Mouse (Mus musculus) left cerebral cortex, adult 11 months (tissue): ENCODE measurements around the gene Zfp853.
A peak's percentile ranks its signal among the peaks of the same experiment; 100 is the strongest.

ENCODE experiments used
- DNase-seq: peaks from one replicate; pipeline ENCODE4 v3.0.0; 2022; ENCODE audit warnings: low spot score

Gene Zfp853

DNA sequence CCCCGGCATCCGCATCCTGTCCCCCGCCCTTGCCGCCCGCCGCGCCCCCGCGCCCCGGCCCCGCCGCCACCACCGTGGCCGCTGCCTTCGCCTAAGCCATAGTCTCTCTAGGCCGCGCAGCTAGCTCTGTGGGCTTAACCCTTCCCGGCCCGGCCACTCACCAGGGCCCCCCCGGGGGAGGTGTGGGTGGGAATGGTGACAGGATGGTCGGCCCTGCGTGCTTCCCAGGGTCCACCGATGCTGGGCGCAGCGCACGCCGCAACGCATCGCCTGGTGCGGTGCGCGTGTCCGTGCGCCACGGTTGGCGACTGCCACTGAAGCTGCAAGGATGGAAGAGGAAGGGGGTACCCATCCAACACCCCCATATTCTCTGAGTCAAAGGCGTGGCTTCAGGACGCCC is at the start of gene Zfp853:
Gene Zfp853 (minus strand): TSS at position 220 of the 400 bp plus-strand sequence.
- no peak for DNase-seq

DNA sequence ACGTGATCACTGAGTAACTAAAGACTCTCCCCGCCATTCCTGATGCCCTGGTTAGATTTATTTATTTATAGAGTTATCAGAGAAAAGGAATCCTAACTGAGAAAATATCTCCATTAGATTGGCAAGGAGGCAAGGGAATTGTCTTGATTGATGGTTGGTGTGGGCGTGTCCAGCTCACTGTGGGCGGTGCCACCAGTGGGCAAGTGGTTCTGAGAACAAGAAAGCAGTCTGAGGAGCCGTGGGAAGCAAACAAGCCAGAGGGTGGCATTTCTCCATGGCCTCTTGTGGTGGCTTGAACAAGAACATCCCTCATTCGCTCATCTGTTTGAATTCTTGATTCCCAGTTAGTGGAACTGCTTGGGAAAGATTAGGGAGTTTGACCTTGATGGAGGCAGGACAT is 46.2 kb upstream of the Zfp853 start:
- DNase-seq = no peak

DNA sequence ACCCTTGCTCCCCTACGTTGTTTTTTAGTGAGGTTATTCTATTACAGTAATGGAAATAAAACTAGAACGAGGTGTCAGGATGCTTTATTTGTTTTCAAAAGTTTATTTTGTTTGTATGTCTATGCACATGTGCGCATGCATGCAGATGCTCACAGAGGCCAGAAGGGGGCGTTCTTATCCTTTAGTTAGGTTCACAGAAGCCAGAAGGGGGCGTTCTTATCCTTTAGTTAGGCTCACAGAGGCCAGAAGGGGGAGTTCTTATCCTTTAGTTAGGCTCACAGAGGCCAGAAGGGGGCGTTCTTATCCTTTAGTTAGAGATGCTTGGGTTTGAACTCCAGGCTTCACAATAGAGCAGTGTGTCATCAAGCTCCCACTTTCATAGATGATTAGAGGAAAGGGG is 43.1 kb upstream of the Zfp853 start:
- DNase-seq = no peak

DNA sequence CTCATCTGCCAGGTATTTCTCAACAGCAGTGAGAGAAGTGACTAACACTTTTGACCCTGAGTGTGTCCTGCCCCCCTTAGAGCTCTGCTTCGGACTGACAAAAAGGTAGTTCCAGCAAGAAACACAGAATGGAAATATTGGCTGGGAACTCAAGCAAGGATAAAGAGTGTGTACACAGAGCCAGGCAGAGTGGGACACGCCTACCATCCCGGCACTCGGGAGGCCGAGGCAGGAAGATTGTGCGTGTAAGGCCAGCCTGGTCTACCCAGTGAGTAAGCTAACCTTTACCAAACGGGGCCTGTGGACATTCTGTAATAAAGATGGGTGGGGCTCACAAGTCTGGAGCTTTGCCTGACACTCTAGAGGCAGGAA is 41.7 kb upstream of the Zfp853 start:
- DNase-seq = no peak

DNA sequence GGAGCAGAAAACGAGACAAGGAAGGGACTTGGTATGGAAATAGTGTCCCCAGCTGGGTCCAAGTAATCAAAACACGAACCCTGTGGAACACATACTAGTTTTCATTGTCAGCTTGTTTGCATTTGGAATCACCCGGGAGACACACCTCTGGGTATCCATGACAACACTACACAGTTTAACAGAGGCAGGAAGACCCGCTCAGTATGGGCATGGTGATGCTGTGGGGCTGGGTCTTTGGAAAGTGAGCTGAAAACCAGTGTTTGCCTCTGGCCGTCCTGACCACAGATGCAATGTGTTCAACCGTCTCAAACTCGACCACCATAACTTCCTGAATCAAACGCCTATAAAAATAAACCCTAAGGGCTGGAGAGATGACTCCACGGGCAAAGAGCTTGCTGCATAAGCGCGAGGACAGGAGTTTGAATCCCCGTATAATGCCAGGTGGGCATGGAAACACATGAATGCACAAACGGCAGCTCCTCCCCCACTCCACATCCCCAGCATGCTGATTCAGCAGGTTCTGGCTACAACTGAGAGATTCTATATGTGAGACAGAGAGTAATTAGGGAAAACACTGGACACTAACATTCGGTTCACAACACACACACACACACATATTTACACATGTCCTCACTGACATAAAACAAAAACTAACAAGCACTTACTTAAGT is 41.1 kb upstream of the Zfp853 start:
- DNase-seq = no peak

DNA sequence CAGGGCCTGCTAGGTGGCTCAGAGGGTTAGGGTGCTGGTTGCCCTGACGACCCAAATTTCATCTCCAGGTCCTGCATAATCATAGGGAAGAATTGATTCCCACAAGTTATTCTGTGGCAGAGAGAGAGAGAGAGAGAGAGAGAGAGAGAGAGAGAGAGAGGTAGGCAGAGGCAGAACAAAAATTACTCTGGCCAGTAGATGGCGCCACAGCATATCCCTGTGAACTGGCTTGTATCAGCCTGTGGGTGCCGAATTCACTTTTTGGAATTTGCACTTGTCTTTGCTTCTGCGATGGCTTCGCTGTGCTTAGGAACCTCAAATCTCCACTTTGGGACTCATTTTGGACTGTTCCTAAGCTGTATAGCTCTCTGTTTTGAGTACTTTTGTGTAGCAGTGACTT is 40.4 kb upstream of the Zfp853 start:
- DNase-seq = peak; percentile 77

DNA sequence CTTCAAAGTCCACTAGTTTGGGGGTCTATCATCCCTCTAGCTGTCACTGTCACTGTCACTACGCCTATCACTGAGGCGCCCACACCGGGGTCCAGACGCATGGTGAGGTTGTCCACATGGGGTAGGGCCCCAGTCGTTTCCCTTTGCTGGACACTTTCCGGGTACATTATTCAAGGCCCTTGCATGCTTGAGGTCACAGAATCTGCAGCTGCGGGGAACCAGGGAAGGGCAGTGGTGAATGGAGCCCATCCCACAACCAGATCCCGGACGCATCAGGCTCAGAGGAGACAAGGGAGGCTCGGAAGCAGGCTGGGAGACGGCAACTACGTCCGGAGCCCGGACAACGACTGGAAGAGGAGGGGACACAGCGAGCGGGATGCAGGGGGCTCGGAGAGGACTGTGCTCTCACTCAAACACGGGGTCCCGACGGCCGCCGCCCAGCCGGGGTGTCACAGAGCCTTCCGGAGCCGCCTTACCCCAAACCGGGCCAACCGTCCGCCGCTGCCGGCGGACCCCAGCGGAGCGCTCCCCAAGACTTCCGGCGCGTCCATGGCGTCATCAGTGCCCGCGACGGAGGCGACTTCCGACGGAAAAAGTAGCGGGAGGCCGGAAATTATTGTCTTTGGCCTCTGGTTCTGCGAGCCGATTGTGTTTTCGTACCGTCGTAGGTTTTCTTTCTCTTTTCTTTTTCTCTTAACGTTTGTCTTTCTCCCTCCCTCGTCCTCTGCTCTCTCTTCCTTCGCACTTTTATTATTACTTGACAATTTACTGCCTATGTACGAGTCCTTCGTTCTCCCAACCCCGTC is 35.5 kb upstream of the Zfp853 start, which contains the start of gene Zdhhc4:
Gene Zdhhc4 (minus strand): TSS at position 567 of the 806 bp plus-strand sequence.
- peak; percentile 74 for DNase-seq

DNA sequence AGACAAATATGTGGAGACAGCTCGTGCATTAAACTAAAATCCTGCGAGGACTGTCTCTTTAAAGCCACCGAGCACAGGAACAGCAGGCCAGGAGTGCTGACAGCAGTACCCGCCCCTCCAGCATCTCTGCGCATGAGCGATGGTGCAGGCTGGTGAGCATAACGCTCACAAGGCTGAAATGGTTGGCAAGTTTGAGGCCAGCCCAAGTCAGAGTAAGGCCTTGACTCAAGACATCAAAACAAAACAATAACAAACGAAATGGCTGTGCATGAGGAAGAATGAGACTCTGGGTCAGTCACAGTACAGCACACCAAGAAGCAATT is 23.8 kb upstream of the Zfp853 start:
- DNase-seq = no peak

DNA sequence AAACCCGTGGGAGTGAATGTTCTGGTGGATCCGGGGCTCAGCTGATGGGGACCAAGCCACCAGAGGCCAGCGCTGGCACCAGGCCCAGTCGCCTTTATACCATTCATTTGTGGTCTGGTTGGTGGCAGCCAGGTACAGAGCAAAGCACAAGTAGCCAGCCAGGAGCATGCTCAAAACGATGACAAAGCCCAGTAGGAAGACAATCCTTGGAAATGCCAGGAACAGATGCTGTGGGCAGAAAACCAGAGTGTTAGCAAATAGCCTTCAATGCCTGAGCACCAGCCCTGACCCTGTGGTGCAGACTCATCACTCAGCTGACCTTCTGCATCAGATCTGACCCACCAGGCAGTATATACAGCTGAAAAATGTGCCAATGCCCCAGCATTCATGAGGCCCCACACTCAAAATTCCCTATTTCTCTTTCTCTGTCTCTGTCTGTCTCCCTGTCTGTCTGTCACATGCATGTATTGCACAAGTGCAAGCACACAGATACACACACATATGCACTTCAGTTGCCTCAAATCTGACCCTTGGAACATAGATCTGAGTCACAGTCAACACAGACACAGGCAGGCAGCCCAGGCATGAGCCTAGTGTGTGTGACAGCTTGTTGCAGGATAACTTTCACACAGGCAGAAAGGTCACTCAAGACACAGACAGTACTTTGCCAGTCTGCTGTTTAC is 23.3 kb upstream of the Zfp853 start:
- DNase-seq = no peak

DNA sequence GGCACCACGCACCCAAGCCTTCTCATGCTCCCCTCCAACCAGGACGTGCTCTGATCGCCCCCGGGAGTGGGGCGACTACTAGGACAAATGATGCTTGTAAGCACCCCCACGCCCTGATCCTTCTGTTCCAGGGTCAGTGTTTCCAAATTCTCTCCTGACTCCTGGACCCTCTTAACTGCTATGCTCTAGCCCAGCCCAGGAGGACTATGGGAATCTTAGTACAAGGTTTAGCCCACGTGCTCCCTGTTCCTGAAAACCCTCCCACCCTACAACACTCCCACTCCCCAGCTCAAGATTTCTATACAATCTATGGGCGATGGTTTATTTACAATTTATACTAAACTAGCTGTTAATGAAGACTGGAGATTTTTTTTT is 22.1 kb upstream of the Zfp853 start:
- DNase-seq = no peak

DNA sequence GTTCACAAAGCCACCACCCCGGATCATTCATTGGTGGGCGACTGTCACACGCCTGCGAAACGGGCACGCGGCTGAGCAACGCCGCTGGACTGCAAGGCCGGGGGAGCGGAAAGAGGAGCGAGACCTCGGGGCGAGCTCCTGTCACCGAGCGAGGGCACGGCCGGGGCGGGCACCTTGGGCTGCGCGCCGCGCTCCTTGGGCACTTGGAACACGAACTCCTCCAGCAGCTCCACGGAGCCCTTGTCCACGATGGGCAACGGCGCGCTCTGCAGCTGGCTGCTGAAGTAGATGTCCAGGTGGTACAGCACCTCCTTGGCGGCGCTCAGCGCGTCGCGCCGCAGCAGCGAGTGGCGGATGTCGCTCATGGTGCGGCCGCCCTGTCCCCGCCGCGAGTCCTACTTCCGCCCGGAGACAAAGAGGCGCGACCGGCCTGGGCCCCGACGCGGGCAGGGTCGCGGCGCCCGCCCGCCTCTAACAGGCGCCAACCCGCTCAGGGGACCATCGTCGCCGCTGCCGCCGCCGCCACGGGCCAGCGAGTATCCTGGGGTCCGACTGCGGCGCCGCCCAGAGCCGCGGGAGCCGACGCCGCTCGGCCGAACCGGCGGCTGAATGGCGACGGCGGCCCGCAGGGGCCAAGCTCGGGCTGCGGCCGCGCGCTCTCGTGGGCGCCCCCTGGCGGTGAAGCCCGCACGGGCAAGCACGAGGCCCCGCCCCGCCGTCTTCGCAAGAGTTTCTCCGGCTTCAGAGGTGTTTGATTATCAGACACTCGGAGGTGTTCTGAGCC is 21.5 kb upstream of the Zfp853 start, which contains the start of gene E130309D02Rik:
Gene E130309D02Rik (minus strand): TSS at position 631 of the 784 bp plus-strand sequence.
- DNase-seq = peak; percentile 70

DNA sequence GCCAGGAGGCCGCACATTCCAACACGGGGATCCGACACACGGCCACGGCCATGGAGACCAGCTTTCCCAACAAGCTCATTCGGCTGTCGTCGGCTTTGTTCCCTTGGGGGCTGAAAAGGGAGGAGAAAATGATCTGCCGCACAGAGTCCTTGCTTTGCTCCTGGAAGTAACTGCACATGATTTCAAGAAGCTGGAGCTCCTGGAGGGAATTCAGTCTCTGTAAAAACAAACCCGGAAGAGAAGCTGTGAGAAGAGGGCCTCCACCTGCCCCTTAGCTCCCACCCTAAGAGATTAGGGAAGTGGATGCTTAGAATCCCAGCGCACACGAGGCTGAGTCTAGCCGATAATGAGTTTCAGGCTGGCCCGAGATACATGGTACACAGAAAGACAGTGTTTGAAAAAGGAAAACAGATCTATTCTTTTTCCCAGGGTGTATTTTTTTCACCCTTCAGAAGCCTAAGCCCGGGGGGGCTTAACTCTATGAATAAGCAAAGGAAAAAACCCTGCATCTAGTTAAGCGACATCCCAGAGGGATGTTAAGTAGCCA is 20.8 kb upstream of the Zfp853 start:
- no peak for DNase-seq

DNA sequence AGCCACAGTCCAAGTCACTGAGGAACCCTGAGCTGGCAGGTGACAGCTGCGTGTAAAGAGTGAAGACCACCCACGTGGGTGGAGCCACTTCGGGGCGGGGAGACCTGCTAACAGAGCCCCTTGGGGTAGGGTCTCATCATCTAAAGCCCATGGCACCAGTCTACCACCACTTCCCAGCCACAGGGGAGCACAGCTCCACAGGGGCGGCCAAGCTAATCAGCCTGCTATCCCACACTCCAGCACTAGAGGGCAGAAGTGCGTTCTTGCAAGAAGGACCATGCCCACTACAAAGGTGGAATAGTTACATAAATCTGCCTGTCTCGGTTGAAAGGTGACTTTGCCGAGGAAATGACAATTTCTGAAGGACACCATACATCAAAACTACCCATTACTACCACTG is 18.5 kb upstream of the Zfp853 start:
- DNase-seq = peak; percentile 59

DNA sequence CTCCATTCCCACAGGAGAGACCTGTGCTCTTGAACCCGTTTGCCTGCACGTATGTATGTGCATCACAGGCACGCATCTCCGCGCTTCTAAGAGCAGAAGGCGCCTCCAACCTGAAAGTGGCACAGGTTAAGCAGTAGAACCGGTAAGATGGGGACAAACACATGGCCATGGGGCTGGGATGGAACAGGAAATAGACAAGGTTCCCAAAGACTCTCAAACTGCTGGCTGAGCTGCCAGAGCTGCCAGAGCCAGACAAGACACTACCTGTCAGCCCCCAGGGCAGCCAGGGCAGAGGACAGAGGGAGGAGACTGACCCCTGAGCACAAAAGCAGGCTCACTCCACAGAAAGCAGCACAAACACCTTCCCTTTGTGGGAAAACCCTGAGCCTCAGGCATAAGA is 16.5 kb upstream of the Zfp853 start:
- no peak for DNase-seq

DNA sequence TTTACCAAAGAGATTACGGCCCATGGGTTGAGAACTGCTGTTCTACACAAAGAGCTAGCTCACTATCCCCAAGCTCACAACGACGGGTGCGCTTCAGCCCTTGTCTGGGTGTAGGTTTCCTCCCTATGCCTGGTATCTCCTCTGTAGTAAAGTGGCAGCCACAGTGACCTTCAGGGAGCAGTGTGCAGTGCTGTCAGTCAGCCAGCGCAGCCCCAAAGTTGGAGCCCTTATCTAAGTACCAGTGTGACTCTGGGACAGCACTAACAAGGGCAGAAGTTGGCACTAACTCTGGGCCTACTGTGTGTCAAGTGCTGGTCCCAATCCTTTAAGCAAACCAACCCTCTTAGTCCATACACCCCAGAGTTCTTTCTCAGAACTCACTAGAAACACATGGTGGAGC is 15.4 kb upstream of the Zfp853 start:
- no peak for DNase-seq

DNA sequence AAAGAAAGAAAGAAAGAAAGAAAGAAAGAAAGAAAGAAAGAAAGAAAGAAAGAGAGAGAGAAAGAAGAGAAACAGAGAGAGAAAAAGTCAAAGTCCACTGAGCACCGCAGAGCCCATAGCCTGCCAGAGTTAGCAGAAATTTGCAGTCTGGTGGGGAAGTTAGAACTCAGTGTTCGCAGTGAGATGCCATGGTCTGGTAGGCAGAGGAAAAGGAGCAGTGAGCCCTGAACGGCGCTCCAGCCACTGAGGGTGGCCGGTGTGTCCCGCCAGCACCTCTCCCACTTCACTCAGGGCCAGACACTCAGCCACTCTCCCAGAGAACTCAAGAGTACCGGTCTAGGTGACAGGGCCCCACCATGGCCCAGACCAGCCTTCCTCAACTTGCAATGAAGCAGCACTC is 10.8 kb upstream of the Zfp853 start:
- no peak for DNase-seq

DNA sequence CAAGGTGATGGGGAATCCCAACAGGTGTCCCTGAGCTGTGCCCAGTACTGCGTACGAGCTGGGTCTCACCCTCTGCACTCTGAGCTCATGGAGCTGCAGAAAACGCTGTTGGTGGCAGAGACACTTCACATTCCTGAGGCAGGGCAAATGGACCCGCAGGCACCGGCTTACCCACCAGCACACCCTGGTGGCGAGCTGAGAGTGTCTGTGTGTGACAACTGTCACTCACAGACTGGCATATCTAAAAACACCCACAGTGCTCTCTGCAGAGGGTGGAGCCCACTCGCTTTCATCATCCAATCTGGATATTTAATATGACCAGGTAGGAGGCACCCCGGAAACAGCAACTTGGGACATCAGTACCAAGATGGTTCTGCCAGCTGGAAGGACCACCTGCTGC is 7.9 kb upstream of the Zfp853 start:
- DNase-seq = no peak

DNA sequence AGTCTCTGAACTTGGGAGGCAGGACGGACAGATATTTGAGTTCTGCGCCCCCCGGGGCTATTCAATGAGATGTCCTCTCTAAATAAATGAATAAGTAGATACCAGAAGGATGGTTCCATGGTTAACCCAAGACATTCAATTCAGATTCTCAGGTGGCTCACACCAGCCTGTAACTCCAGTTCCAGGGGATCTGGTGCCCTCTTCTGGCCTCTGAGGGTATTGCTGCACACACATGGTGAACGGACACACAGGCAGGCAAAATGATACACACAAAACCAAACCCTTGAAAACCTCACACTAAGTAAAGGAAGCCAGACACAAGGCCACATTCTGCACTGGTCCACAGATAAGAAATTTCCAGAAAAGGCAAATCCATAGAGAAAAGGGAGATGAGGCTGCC is 6.3 kb upstream of the Zfp853 start:
- DNase-seq = no peak

DNA sequence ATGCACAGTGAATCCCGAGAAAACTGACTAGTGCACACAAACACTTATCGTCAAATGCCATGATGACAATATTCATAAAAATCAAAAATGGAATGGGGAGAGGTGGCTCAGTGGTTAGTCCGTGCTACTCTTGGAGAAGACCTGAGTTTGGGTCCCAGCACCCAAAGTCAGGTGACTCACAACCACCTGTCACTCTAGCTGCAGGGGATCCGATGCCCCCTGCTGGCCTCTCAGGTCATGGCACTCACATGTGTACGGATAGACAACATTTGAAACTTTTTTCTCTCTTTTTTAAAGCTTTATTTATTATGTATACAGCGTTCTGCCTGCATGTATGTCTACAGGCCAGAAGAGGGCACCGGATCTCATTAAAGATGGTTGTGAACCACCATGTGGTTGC is 5.0 kb upstream of the Zfp853 start:
- no peak for DNase-seq

DNA sequence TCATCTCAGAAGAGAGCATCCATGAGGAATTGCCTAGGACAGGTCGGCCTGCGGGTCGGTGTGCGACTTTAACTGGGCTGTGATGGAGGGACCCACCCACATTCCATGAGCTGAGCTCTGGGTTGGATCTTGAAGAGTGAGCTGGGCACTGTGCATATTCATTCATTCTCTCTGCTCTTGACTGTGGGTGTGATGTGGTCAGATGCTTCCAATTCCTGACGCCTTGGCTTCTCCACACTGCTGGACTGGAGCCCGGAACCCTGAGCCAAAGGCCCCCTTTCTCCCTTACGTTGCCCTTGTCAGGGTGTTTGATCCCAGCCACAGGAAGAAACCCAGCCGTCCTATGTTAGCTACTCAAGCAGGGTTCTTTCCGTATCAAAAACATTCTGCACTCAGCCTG is 4.6 kb upstream of the Zfp853 start:
- no peak for DNase-seq

DNA sequence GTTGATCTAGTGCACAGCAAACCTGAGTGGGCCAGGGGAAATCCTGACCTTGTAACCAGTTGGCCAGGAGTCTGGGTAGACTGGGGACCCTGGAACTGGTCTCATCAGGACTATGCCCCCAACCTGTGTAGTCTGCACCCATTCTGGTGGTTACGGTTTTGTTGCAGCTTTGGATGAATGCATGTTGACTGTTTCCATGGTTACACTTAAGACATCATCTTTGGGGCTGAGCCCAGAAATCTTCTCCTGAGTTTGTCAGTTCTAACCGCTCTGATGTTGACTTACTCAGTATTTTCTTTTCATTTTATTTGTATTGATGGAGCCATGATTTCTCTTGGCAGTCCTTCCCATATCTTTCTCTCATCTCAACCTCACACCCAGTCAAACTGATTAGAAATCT is 1.9 kb upstream of the Zfp853 start:
- no peak for DNase-seq

DNA sequence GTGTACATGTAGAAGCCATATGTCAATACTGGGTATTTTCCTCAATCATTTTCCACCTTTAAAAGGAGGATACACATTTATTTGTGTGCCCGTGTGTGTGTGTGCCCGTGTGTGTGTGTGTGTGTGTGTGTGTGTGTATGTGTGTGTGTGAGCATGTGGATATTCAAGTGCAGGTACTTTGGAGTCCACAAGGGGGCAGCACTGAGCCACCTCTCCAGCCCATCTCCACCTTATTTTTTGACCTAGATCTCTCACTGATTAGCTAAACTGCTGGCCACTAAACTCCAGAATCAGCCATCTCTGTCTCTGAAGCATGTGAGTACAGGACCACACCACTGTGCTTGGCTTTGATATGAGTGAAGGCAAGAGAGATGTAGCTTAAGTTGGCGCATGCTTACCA is 1.4 kb upstream of the Zfp853 start:
- no peak for DNase-seq
